Mouse (Mus musculus): ENCODE data around the gene Pla2g5. TPM values are rescaled to one million over a fixed set of nuclear protein-coding genes. Genes with fewer than 3 reads are reported as not detected.

Gene Pla2g5
- polyA plus RNA-seq, 1 experiment: not detected

DNA sequence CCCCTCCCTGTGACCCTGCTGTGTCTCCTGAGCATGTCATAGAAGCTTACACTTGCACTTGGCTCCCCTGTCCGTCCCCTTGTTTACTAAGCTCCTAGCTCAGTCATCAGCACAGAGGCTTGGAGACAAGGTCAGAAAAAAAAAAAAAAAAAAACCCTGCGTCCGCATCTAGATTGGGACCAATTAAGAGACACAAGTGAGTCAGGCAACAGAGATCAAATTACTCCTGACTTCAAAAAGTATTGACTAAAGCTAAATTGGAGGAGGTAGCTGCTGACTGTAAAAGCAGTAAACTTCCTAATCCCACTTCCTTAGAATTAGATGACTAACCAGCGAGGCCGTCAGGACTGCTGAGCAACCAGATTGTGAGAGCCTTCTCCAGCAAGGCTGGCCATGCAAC lies 1.8 kb upstream of the Pla2g5 start:
- Histone ChIP-seq H3K9me3 (peaks cover 10% of the 10 kb centered on the region), H3K4me1 (peaks cover 14% of the 10 kb centered on the region), H3K4me3 (replicated peaks) (no peak overlapping the region), H3K27me3 (replicated peaks) (peaks cover 61% of the 10 kb centered on the region), H3K36me3 (replicated peaks; ENCODE audit: low read length) (no peaks in the 10 kb centered on the region)
- TF ChIP-seq FLI1 (IDR thresholded peaks at IDR 0.05; ENCODE audit: low read length): no peak
- no peak for TF ChIP-seq GATA1 (IDR thresholded peaks at IDR 0.05; ENCODE audit: borderline replicate concordance, low read length)

DNA sequence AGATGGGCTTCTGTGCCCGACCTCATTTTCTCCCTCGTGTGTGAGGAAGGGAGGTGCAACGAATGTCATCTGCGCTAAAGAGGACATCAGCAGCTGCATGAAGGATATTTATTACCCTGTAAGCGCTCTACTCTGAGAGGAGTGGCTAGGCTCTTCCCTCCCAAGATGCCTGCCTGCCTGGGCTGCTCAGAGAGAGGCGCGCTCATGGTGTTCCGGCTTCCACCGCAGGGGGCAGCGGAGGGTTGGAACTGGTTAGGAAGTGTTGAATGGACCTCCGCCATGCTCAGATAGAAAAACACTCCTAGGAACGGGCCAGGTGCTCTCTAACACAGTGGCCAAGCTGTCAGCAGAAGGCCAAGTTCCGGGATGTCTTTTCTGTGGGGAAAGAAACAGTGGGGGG lies 3.6 kb downstream of the Pla2g5 start:
- peaks cover 19% of the 10 kb centered on the region for H3K9me3 ChIP-seq
- H3K27me3 ChIP-seq (replicated peaks): peaks cover 77% of the 10 kb centered on the region
- H3K4me1 ChIP-seq: peaks cover 39% of the 10 kb centered on the region
- TF ChIP-seq GATA1 (IDR thresholded peaks at IDR 0.05; ENCODE audit: borderline replicate concordance, low read length) (no peak), FLI1 (IDR thresholded peaks at IDR 0.05; ENCODE audit: low read length) (no peak)
- H3K36me3 ChIP-seq (replicated peaks; ENCODE audit: low read length): no peaks in the 10 kb centered on the region
- peak overlapping the region; percentile 33 for H3K4me3 ChIP-seq (replicated peaks)

DNA sequence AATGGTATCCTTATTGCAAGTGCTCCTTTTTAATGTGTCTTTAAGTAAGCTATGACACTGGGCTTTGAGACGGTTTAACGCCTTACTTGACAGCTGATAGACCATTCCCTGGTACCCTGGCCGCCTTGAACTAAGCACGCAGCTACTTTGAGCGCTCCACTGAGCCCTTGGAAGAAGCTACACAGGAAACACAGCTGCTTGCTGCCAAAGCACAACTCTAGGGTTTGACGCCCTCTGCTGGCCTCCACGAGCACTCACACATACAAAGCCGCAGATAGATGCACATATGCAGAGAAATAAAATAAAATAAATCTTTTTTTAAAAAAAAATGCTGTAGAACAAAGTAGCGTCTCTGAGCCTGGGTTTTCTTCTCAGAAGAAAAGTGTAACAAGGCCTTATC lies 4.0 kb downstream of the Pla2g5 start:
- Histone ChIP-seq H3K9me3 (peaks cover 19% of the 10 kb centered on the region), H3K4me1 (peaks cover 42% of the 10 kb centered on the region), H3K27me3 (replicated peaks) (peaks cover 77% of the 10 kb centered on the region), H3K4me3 (replicated peaks) (no peak overlapping the region), H3K36me3 (replicated peaks; ENCODE audit: low read length) (no peaks in the 10 kb centered on the region)
- TF ChIP-seq FLI1 (IDR thresholded peaks at IDR 0.05; ENCODE audit: low read length): no peak
- TF ChIP-seq GATA1 (IDR thresholded peaks at IDR 0.05; ENCODE audit: borderline replicate concordance, low read length): no peak

DNA sequence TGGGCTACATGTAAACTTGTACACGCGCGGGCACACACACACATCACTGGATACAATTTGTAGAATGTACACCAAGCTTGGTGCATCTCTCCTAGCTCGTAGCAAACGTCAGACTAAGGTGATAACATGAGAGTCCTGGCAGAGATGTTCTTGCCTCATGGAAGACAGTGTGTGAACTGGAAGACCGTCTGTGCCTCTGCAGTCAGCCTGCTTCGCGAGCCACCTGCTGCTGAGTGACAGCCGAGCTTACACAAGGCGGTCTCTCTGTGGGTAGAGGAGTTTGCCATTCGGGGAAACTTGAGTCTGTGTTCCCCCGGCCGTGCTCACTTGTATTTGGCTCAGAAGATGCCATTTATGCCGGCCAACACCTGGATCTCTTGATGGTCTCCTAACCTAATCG lies 4.8 kb downstream of the Pla2g5 start:
- H3K27me3 ChIP-seq (replicated peaks): peaks cover 81% of the 10 kb centered on the region
- TF ChIP-seq FLI1 (IDR thresholded peaks at IDR 0.05; ENCODE audit: low read length) (no peak), GATA1 (IDR thresholded peaks at IDR 0.05; ENCODE audit: borderline replicate concordance, low read length) (no peak)
- peak overlapping the region; percentile 4 for H3K4me3 ChIP-seq (replicated peaks)
- no peaks in the 10 kb centered on the region for H3K36me3 ChIP-seq (replicated peaks; ENCODE audit: low read length)
- peaks cover 21% of the 10 kb centered on the region for H3K9me3 ChIP-seq
- H3K4me1 ChIP-seq: peaks cover 40% of the 10 kb centered on the region

DNA sequence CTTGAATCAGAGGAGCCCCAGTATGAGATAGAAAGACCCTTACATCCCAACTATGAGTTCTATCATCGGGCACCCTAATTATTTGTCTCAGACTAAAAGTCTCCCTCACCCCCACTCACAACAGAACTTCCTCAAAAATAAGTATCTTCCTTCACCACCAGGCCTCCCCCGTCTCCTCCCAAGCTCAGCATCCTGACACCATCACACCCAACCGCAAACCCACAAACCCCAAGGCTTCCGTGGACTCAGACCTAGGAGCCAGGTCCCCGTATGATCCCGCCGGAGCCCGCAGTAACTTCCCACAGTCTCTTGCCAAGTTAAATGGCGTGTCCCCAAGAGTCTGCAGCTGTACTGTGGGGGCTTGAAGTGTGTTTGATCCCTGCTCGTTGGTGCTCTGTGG lies 5.7 kb downstream of the Pla2g5 start:
- Histone ChIP-seq H3K4me3 (replicated peaks) (no peak overlapping the region), H3K27me3 (replicated peaks) (peaks cover 86% of the 10 kb centered on the region), H3K4me1 (peaks cover 40% of the 10 kb centered on the region), H3K9me3 (peaks cover 20% of the 10 kb centered on the region), H3K36me3 (replicated peaks; ENCODE audit: low read length) (no peaks in the 10 kb centered on the region)
- TF ChIP-seq FLI1 (IDR thresholded peaks at IDR 0.05; ENCODE audit: low read length) (no peak), GATA1 (IDR thresholded peaks at IDR 0.05; ENCODE audit: borderline replicate concordance, low read length) (no peak)

DNA sequence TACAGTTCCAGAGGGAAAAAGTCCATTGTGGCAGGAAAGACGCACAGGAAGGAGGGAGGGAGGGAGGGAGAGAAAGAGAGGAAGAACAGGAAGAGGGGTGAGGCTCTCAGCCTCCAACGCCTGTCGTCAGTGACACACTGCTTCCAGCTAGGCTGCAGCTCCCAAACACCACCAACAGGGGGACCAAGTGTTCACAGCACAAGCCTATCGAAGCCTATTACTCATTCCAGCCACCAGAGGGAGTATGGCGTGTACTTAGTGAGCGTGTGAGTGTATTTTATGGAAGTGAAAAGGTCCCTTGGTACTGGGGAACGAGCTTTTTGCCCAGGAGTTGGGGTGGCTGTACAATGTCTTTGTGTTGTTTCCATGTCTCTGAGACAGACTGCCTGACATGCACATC lies 6.8 kb downstream of the Pla2g5 start:
- Histone ChIP-seq H3K9me3 (peaks cover 20% of the 10 kb centered on the region), H3K27me3 (replicated peaks) (peaks cover 81% of the 10 kb centered on the region), H3K4me3 (replicated peaks) (no peak overlapping the region), H3K36me3 (replicated peaks; ENCODE audit: low read length) (no peaks in the 10 kb centered on the region), H3K4me1 (peaks cover 51% of the 10 kb centered on the region)
- TF ChIP-seq GATA1 (IDR thresholded peaks at IDR 0.05; ENCODE audit: borderline replicate concordance, low read length) (no peak), FLI1 (IDR thresholded peaks at IDR 0.05; ENCODE audit: low read length) (no peak)

DNA sequence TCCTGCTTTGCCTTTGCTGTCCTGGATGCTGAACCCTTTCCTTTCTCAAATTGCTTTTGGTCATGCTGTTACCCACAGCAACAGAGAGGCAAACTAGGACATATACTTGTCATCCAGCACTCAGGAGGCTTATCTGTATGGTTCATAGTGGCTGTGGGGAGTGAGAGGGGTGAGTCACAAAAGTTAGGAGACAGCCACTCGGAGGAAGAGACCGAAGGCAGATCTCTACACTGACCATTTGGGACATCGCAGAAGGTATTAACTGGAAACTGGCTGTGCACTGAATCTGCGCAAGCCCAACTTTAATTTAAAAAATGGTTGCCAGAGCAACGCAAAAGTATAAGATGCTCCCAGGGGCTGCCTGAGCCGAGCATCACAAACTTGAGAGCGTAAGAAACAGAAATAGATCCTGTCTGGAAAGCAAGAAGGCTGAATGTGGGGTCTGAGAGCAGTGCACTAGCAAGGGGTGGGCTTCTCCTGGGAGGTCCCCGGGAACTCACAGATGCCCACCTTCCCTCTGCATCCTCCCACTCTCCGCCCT lies 8.1 kb downstream of the Pla2g5 start:
- Histone ChIP-seq H3K27me3 (replicated peaks) (peaks cover 84% of the 10 kb centered on the region), H3K36me3 (replicated peaks; ENCODE audit: low read length) (no peaks in the 10 kb centered on the region), H3K9me3 (peaks cover 18% of the 10 kb centered on the region), H3K4me1 (peaks cover 53% of the 10 kb centered on the region), H3K4me3 (replicated peaks) (no peak overlapping the region)
- TF ChIP-seq GATA1 (IDR thresholded peaks at IDR 0.05; ENCODE audit: borderline replicate concordance, low read length) (no peak), FLI1 (IDR thresholded peaks at IDR 0.05; ENCODE audit: low read length) (no peak)

DNA sequence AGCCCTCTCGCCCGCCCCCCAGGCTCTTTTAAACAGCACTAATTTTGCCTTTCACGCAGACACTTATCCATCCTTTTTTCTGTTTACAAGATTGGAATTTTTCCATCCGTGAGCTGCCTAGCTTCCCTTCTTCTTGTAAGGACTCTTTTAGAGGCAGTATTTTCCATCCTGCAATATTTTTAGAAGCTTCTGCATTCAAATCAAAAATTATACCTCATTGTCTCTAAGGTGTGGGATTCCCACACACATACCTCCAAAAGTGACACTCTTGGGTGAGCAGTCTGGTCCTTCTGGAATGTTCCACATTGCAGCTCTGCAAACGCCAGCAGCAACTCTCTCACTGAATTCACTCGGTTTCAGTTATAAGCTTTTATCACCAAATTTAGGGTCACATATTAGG lies 10.3 kb downstream of the Pla2g5 start:
- Histone ChIP-seq H3K4me3 (replicated peaks) (no peak overlapping the region), H3K9me3 (peaks cover 11% of the 10 kb centered on the region), H3K4me1 (peaks cover 39% of the 10 kb centered on the region), H3K36me3 (replicated peaks; ENCODE audit: low read length) (no peaks in the 10 kb centered on the region), H3K27me3 (replicated peaks) (peaks cover 83% of the 10 kb centered on the region)
- no peak for TF ChIP-seq FLI1 (IDR thresholded peaks at IDR 0.05; ENCODE audit: low read length)
- no peak for TF ChIP-seq GATA1 (IDR thresholded peaks at IDR 0.05; ENCODE audit: borderline replicate concordance, low read length)

DNA sequence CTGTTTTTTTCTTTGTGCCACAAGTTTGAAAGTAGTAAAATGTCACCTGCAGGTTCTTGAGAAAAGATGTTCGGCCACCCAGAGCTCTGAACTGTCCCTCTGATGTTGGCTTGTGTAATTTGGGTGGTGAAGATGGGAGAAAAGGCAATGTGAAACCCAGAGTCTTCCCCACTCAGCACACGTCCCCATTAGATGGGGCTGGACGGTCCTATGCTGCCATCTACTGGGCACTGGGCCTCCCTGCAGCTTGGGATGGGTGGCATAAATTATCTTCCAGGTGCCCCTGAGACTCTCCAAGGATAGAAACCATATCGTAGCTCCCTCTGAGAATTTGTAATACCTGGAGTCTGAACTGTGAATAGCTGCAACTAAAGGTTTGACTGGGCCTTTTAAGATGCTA lies 11.8 kb downstream of the Pla2g5 start:
- Histone ChIP-seq H3K9me3 (peaks cover 7% of the 10 kb centered on the region), H3K36me3 (replicated peaks; ENCODE audit: low read length) (no peaks in the 10 kb centered on the region), H3K4me3 (replicated peaks) (no peak overlapping the region), H3K4me1 (peaks cover 31% of the 10 kb centered on the region), H3K27me3 (replicated peaks) (peaks cover 77% of the 10 kb centered on the region)
- TF ChIP-seq FLI1 (IDR thresholded peaks at IDR 0.05; ENCODE audit: low read length) (no peak), GATA1 (IDR thresholded peaks at IDR 0.05; ENCODE audit: borderline replicate concordance, low read length) (no peak)

DNA sequence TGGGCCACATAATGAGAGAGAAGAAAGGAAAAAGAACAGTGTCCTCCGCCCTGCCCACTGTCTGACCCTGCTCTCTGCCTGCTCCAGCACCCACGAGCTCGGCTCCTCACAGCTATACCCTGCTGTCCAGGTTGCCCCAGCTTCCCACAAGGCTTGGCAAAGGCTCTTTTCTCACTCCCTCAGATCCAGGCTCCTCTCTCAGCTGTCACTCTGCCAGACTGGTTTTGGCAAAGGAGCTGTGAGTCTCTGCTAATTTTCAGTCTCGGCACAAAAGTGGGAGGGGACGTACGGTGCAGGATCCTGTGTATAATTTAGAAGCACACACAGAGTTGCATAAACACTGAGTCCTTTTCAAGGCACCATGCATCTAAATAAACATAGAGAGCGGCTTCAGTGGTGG lies 21.9 kb downstream of the Pla2g5 start:
- Histone ChIP-seq H3K9me3 (peaks cover 76% of the 10 kb centered on the region), H3K4me1 (no peaks in the 10 kb centered on the region), H3K27me3 (replicated peaks) (peaks cover 44% of the 10 kb centered on the region), H3K36me3 (replicated peaks; ENCODE audit: low read length) (no peaks in the 10 kb centered on the region), H3K4me3 (replicated peaks) (no peak overlapping the region)
- TF ChIP-seq GATA1 (IDR thresholded peaks at IDR 0.05; ENCODE audit: borderline replicate concordance, low read length) (no peak), FLI1 (IDR thresholded peaks at IDR 0.05; ENCODE audit: low read length) (no peak)

DNA sequence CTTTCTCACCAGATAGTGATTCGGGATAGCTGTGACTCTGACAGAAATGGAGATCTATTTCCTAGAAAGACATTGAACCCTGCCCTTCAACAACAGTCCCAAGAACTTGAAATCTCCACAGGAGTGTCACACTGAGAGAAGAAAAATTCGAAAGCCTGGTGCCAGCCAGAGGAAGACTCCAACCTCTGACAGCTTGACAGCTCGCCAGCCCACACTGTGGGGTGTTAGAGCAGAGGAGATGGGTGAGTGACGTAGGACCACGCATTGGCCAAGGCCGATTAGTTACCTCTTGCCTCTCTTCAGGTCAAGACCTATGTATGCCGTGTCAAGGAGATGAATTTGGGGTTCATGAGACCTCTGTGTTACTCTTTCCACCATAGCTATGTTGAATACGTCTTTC lies 22.6 kb downstream of the Pla2g5 start:
- no peak for TF ChIP-seq GATA1 (IDR thresholded peaks at IDR 0.05; ENCODE audit: borderline replicate concordance, low read length)
- no peak for TF ChIP-seq FLI1 (IDR thresholded peaks at IDR 0.05; ENCODE audit: low read length)
- peaks cover 70% of the 10 kb centered on the region for H3K9me3 ChIP-seq
- no peaks in the 10 kb centered on the region for H3K4me1 ChIP-seq
- H3K27me3 ChIP-seq (replicated peaks): peaks cover 44% of the 10 kb centered on the region
- no peaks in the 10 kb centered on the region for H3K36me3 ChIP-seq (replicated peaks; ENCODE audit: low read length)
- no peak overlapping the region for H3K4me3 ChIP-seq (replicated peaks)

Data from megakaryocyte, embryonic 14.5 days (primary cell).